Mouse (Mus musculus) CH12.LX (cell line): Measurements from ENCODE around the gene Il17ra.

Source experiments
- CTCF ChIP-seq, 2 experiments: IDR thresholded peaks in 1 of 2; conservative IDR thresholded peaks in 1 of 2; 2 replicates each; pipeline ENCODE4 v1.5.1; 2011 to 2012; ENCODE audit warnings: low read depth in 2 of 2, low read length in 2 of 2, improper control_type of control experiment in 1 of 2, inconsistent platforms in 1 of 2, mild to moderate bottlenecking in 1 of 2, moderate library complexity in 1 of 2
- EP300 ChIP-seq: IDR thresholded peaks from 2 replicates; pipeline ENCODE4 v1.6.1; 2011; ENCODE audit warnings: low read length, improper control_type of control experiment
- JUND ChIP-seq: conservative IDR thresholded peaks from 2 replicates; pipeline ENCODE4 v1.6.1; 2011; ENCODE audit warnings: low read depth, low read length, improper control_type of control experiment
- KAT2A ChIP-seq: IDR thresholded peaks from 2 replicates; pipeline ENCODE4 v1.6.1; 2012; ENCODE audit warnings: low read length, improper control_type of control experiment, inconsistent platforms; ENCODE audit not compliant: insufficient replicate concordance
- MAX ChIP-seq: IDR thresholded peaks from 2 replicates; pipeline ENCODE4 v1.6.1; 2011; ENCODE audit warnings: low read length, improper control_type of control experiment
- MAZ ChIP-seq: IDR thresholded peaks from 2 replicates; pipeline ENCODE4 v1.6.1; 2012; ENCODE audit warnings: low read depth, mild to moderate bottlenecking, inconsistent platforms, low read length, improper control_type of control experiment, moderate library complexity
- MYC ChIP-seq: IDR thresholded peaks from 2 replicates; pipeline ENCODE4 v1.6.1; 2011; ENCODE audit warnings: low read depth, mild to moderate bottlenecking, improper control_type of control experiment, low read length
- SIN3A ChIP-seq: IDR thresholded peaks from 2 replicates; pipeline ENCODE4 v1.6.1; 2012; ENCODE audit warnings: low read length, improper control_type of control experiment, inconsistent platforms
- ZNF384 ChIP-seq: IDR thresholded peaks from 2 replicates; pipeline ENCODE4 v1.6.1; 2012; ENCODE audit warnings: low read depth, low read length, improper control_type of control experiment, inconsistent platforms

GRCm38 (mm10) chr6:120443363-120444355, 19.4 kb upstream of the Il17ra start:
- TF ChIP-seq MAZ = no peak
- TF ChIP-seq ZNF384 = no peak
- TF ChIP-seq JUND = no peak
- TF ChIP-seq KAT2A = no peak
- TF ChIP-seq SIN3A = no peak
- TF ChIP-seq CTCF (conservative IDR thresholded peaks at IDR 0.05 in 1 of 2, IDR thresholded peaks at IDR 0.05 in 1 of 2; ENCODE audit: low read depth in 2 of 2, low read length in 2 of 2) = no peak
- TF ChIP-seq EP300 = no peak
- no peak for TF ChIP-seq MAX
- no peak for TF ChIP-seq MYC
